Mouse (Mus musculus) cortical plate, adult 2 months (tissue): ENCODE data around the gene Aar2.

Experiments used
- CTCF ChIP-seq: fragments of 200-500 bp; IDR thresholded peaks from 2 replicates; pipeline ENCODE4 v1.5.1; 2011; ENCODE audit warnings: mild to moderate bottlenecking, control low read depth, low read length; ENCODE audit not compliant: insufficient read depth; ENCODE audit errors: extremely low read depth
- POLR2A ChIP-seq: fragments of 200-500 bp; IDR thresholded peaks from 2 replicates; pipeline ENCODE4 v1.6.1; 2011; ENCODE audit warnings: mild to moderate bottlenecking, low read length, control low read depth; ENCODE audit not compliant: insufficient read depth; ENCODE audit errors: extremely low read depth

DNA sequence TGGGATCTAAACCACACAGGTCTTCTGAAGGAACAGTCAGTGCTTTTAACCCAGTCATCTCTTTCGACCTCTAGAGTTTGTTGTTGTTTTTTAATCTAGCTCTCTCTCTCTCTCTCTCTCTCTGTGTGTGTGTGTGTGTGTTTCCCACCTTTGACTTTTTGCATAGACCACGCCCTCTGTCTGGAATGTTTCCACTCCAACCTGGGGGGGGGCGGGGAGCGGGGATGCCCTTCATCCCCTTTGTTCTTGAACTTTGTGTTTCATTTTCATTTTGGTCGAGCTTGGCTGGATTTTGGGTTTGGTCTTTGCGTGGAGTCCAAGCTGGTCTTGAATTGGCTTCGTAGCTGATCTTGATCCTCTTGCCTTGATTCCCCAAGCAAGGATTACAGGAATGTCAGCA, 55.2 kb downstream of the Aar2 start:
- TF ChIP-seq POLR2A (no peak), CTCF (no peak)
